Mouse (Mus musculus): Measurements from ENCODE around the gene C87499. TPM values are rescaled to one million over a fixed set of nuclear protein-coding genes. Genes with fewer than 3 reads are reported as not detected.

C87499 gene
- total RNA-seq, 2 experiments from 2014 or later, result not detected

DNA sequence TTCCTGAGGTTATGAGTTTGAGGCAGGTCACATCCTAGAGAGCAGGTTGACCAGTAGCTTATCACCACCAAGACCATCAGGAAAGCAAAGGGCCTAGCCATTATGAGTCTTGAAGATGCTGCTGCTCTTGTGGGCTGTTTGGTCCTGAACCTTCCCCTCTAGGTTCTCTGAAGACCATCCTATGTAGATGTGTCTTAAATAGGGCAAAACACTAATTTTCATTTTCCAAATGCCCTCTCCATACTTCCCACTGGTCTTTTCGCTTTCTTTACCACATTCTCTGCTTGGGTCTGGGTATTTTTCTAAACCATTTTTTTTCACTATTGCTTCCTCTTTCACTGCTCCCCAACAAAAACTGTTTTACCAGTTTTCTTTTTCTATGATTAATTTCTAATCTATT lies 41.9 kb downstream of the C87499 start, which contains the start of gene Ifna9:
Gene Ifna9 (minus strand): TSS at position 101 of the 400 bp plus-strand sequence.
- DNase-seq (ENCODE audit: extremely low spot score in 1 of 2, low spot score in 2 of 2), result no peak
- Histone ChIP-seq H3K27ac (no peak within 1 kb of the TSS), H3K4me3 (no peak within 1 kb of the TSS)
- intact Hi-C loops (cut with DNase I), result no loop called here
- TF ChIP-seq CTCF (IDR thresholded peaks at IDR 0.05), result no peak

Other genes starting within 250 kb of the C87499 start
- gene Hacd4, start 195.5 kb downstream of the C87499 start, total RNA-seq (2021), result 1 to 10 TPM; 1.2 to 1.7 TPM
- gene Ifnb1, start 111.6 kb downstream of the C87499 start, total RNA-seq (2021), result not detected
- not detected for gene Ifna15, start 76.2 kb downstream of the C87499 start, total RNA-seq (2021)
- gene Ifna14, start 62.6 kb downstream of the C87499 start, total RNA-seq (2021), result not detected
- not detected for gene Ifna9, start 42.0 kb downstream of the C87499 start, total RNA-seq (2021)
- gene Ifna12, start 31.0 kb downstream of the C87499 start, total RNA-seq (2021), result not detected
- gene Ifna13, start 10.0 kb upstream of the C87499 start, total RNA-seq (2021), result not detected
- gene Ifna16, start 42.5 kb upstream of the C87499 start, total RNA-seq (2021), result not detected
- not detected for gene Ifna2, start 49.5 kb upstream of the C87499 start, total RNA-seq (2021)
- not detected for gene Ifnab, start 56.9 kb upstream of the C87499 start, total RNA-seq (2021)
- 1 to 10 TPM in 1 of 2 experiments, under 1 TPM in 1; 0.79 to 1.1 TPM for gene Gm26566, start 87.4 kb upstream of the C87499 start, total RNA-seq (2021)
- gene Klhl9, start 88.1 kb upstream of the C87499 start, total RNA-seq (2021), result 10 to 100 TPM; 96.7 to 97.8 TPM
- gene Gm13271, start 120.5 kb upstream of the C87499 start, total RNA-seq (2021), result not detected
- gene Gm13283, start 125.7 kb upstream of the C87499 start, total RNA-seq (2021), result not detected
- not detected for gene Gm13290, start 139.4 kb upstream of the C87499 start, total RNA-seq (2021)
- gene Gm13289, start 142.5 kb upstream of the C87499 start, total RNA-seq (2021), result not detected
- gene Gm13272, start 145.4 kb upstream of the C87499 start, total RNA-seq (2021), result not detected
- gene Ifnz, start 147.7 kb upstream of the C87499 start, total RNA-seq (2021), result not detected
- gene Gm13276, start 151.3 kb upstream of the C87499 start, total RNA-seq (2021), result not detected
- gene Gm13277, start 154.2 kb upstream of the C87499 start, total RNA-seq (2021), result not detected
- gene Gm13278, start 157.1 kb upstream of the C87499 start, total RNA-seq (2021), result not detected
- not detected for gene Gm13275, start 160.1 kb upstream of the C87499 start, total RNA-seq (2021)
- not detected for gene Gm13279, start 163.0 kb upstream of the C87499 start, total RNA-seq (2021)
- gene Gm13285, start 165.3 kb upstream of the C87499 start, total RNA-seq (2021), result not detected
- not detected for gene Gm13287, start 168.8 kb upstream of the C87499 start, total RNA-seq (2021)
- gene Gm13288, start 171.1 kb upstream of the C87499 start, total RNA-seq (2021), result not detected
- not detected for gene Ifna7, start 181.8 kb upstream of the C87499 start, total RNA-seq (2021)
- not detected for gene Ifna11, start 185.5 kb upstream of the C87499 start, total RNA-seq (2021)
- not detected for gene Ifna6, start 193.0 kb upstream of the C87499 start, total RNA-seq (2021)
- gene Ifna5, start 201.1 kb upstream of the C87499 start, total RNA-seq (2021), result not detected
- not detected for gene Ifna4, start 207.4 kb upstream of the C87499 start, total RNA-seq (2021)
- not detected for gene Ifna1, start 215.7 kb upstream of the C87499 start, total RNA-seq (2021)
- not detected for gene Ifne, start 245.8 kb upstream of the C87499 start, total RNA-seq (2021)